Mouse (Mus musculus): ENCODE results near the gene Phf6. TPM values are rescaled to one million over a fixed set of nuclear protein-coding genes. Genes with fewer than 3 reads are reported as not detected.
A peak's percentile ranks its signal among the peaks of the same experiment; 100 is the strongest.

Gene Phf6
- total and polyA plus RNA-seq, 3 experiments, result 19.8 to 59.7 (median 29.4) TPM

DNA sequence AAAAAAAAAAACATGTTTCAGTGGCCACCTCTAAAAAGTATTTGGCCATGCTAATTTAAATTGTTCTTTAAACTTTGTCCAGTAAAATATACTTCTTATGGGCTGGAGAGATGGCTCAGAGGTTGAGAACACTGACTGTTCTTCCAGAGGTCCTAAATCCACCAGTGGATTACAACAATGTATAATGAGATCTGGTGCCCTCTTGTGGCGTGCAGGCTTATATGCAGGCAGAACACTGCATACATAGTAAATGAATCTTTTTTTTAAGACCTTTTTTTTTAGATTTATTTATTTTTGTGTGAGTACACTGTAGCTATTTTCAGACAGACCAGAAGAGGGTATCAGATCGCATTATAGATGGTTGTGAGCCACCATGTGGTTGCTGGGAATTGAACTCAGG, 37.6 kb downstream of the Phf6 start:
- dilution Hi-C loops (cut with MboI; ENCODE audit: extremely low pct_ligation_motif_present, extremely low pct_unique_long_range_greater_than_20kb, low sequenced_read_pairs), result no loop called here
- Histone ChIP-seq H3K36me3 (replicated peaks in 1 of 2; ENCODE audit: control insufficient read depth in 1 of 2, insufficient read depth in 1 of 2, low read length in 1 of 2) (peaks cover 15 to 58% of the 10 kb centered on the region in 2 experiments), H3K79me2 (replicated peaks; ENCODE audit: control insufficient read depth, extremely low read depth, insufficient read depth, poor library complexity, severe bottlenecking) (no peaks in the 10 kb centered on the region), H3K9me3 (replicated peaks; ENCODE audit: low read length) (no peaks in the 10 kb centered on the region), H3K4me2 (ENCODE audit: insufficient read depth, low read depth, poor library complexity, severe bottlenecking) (no peak overlapping the region), H3K4me3 (replicated peaks in 1 of 3; ENCODE audit: low read depth in 2 of 3, low read length in 2 of 3, poor library complexity in 1 of 3) (no peak overlapping the region), H3K9ac (ENCODE audit: insufficient read depth, low read depth) (no peak overlapping the region), H3K27me3 (replicated peaks) (no peaks in the 10 kb centered on the region), H3K4me1 (ENCODE audit: control insufficient read depth in 1 of 2, insufficient read depth in 2 of 2) (peaks cover 3 to 14% of the 10 kb centered on the region in 2 experiments; a peak in 2 of 4 replicates), H3K27ac (ENCODE audit: insufficient read depth, low read depth) (no peak overlapping the region)
- in situ Hi-C loops (cut with MboI; ENCODE audit: low pct_ligation_motif_present, low pct_unique_long_range_greater_than_20kb, low sequenced_read_pairs), result no loop called here
- TF ChIP-seq JUN (IDR thresholded peaks at IDR 0.05; ENCODE audit: insufficient read depth, low read depth, low read length), result no peak
- no peak for TF ChIP-seq SIN3A (IDR thresholded peaks at IDR 0.05; ENCODE audit: low read length)
- no peak for TF ChIP-seq BHLHE40 (IDR thresholded peaks at IDR 0.05; ENCODE audit: low read depth, low read length)
- no peak for TF ChIP-seq MAX (IDR thresholded peaks at IDR 0.05; ENCODE audit: low read length)
- TF ChIP-seq CTCF (conservative IDR thresholded peaks at IDR 0.05 in 1 of 2, IDR thresholded peaks at IDR 0.05 in 1 of 2; ENCODE audit: low read depth in 2 of 2, low read length in 2 of 2), result peak in 1 of 2 experiments; percentile 52; a peak in 2 of 4 replicates
- no peak for TF ChIP-seq MAFK (IDR thresholded peaks at IDR 0.05; ENCODE audit: insufficient replicate concordance, low read length)
- TF ChIP-seq ZMIZ1 (IDR thresholded peaks at IDR 0.05; ENCODE audit: low read depth, low read length), result no peak
- TF ChIP-seq MAZ (IDR thresholded peaks at IDR 0.05; ENCODE audit: low read depth, low read length), result no peak
- TF ChIP-seq POLR2AphosphoS2 (IDR thresholded peaks at IDR 0.05; ENCODE audit: low read depth, low read length), result no peak
- peak; percentile 53; the same call in 1 of the 2 replicates for TF ChIP-seq ZNF384 (IDR thresholded peaks at IDR 0.05; ENCODE audit: low read depth, low read length)
- no peak for TF ChIP-seq NELFE (IDR thresholded peaks at IDR 0.05; ENCODE audit: low read depth, low read length)
- TF ChIP-seq RAD21 (IDR thresholded peaks at IDR 0.05; ENCODE audit: low read depth, low read length), result no peak; the same call in none of the 2 replicates
- DNase-seq (ENCODE audit: extremely low read depth), result no peak

DNA sequence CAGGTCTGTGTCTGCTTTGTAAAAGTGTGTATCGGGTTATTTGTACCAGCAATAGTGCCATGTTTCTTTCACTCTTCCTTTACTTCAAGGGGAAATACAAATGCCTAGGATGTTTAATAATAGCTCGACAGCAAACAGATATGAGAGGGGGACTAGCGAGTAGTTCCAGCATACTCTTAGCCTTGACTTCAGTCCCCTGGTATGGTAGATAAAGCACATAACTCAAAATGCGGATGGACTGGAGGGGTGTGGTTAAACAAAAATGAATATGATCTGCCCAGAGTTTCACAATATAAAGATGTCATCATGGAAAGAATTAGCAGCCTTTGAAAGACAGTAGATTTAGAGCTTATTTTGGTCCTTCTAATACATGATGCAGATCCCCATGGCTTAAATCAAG, 44.9 kb downstream of the Phf6 start:
- TF ChIP-seq ZNF384 (IDR thresholded peaks at IDR 0.05; ENCODE audit: low read depth, low read length) (no peak), JUN (IDR thresholded peaks at IDR 0.05; ENCODE audit: insufficient read depth, low read depth, low read length) (no peak), SIN3A (IDR thresholded peaks at IDR 0.05; ENCODE audit: low read length) (no peak), USF1 (IDR thresholded peaks at IDR 0.05; ENCODE audit: low read depth, low read length) (no peak), PAX5 (IDR thresholded peaks at IDR 0.05; ENCODE audit: low read length) (no peak), POLR2A (IDR thresholded peaks at IDR 0.05; ENCODE audit: low read depth, low read length) (no peak), ZKSCAN1 (IDR thresholded peaks at IDR 0.05; ENCODE audit: borderline replicate concordance, low read depth, low read length) (no peak), BHLHE40 (IDR thresholded peaks at IDR 0.05; ENCODE audit: low read depth, low read length) (no peak), GABPA (IDR thresholded peaks at IDR 0.05; ENCODE audit: insufficient replicate concordance, low read depth, low read length) (no peak), KAT2A (IDR thresholded peaks at IDR 0.05; ENCODE audit: insufficient replicate concordance, low read length) (no peak), ETS1 (conservative IDR thresholded peaks at IDR 0.05; ENCODE audit: low read depth, low read length) (no peak), MYC (IDR thresholded peaks at IDR 0.05; ENCODE audit: low read depth, low read length) (no peak), NRF1 (IDR thresholded peaks at IDR 0.05; ENCODE audit: low read depth, low read length) (no peak), TCF12 (IDR thresholded peaks at IDR 0.05; ENCODE audit: low read depth, low read length) (no peak), ZMIZ1 (IDR thresholded peaks at IDR 0.05; ENCODE audit: low read depth, low read length) (no peak), RAD21 (IDR thresholded peaks at IDR 0.05; ENCODE audit: low read depth, low read length) (no peak), MEF2A (IDR thresholded peaks at IDR 0.05; ENCODE audit: borderline replicate concordance, low read depth, low read length) (no peak), IRF4 (IDR thresholded peaks at IDR 0.05; ENCODE audit: low read depth, low read length) (no peak), ZC3H11A (IDR thresholded peaks at IDR 0.05; ENCODE audit: low read depth, low read length) (no peak), RCOR1 (conservative IDR thresholded peaks at IDR 0.05; ENCODE audit: low read depth, low read length) (no peak)
- dilution Hi-C loops (cut with MboI; ENCODE audit: extremely low pct_ligation_motif_present, extremely low pct_unique_long_range_greater_than_20kb, low sequenced_read_pairs), result no loop called here

More for the DNA sequence above, 44.9 kb downstream of the Phf6 start:
- Histone ChIP-seq H3K4me1 (ENCODE audit: control insufficient read depth in 1 of 2, insufficient read depth in 2 of 2) (peaks cover 0 to 17% of the 10 kb centered on the region in 2 experiments; a peak in 1 of 4 replicates), H3K9me3 (replicated peaks; ENCODE audit: low read length) (no peaks in the 10 kb centered on the region), H3K79me2 (replicated peaks; ENCODE audit: control insufficient read depth, extremely low read depth, insufficient read depth, poor library complexity, severe bottlenecking) (no peaks in the 10 kb centered on the region), H3K27me3 (replicated peaks) (no peaks in the 10 kb centered on the region), H3K36me3 (replicated peaks in 1 of 2; ENCODE audit: control insufficient read depth in 1 of 2, insufficient read depth in 1 of 2, low read length in 1 of 2) (peaks cover 2 to 28% of the 10 kb centered on the region in 2 experiments), H3K9ac (ENCODE audit: insufficient read depth, low read depth) (no peak overlapping the region), H3K4me3 (replicated peaks in 1 of 3; ENCODE audit: low read depth in 2 of 3, low read length in 2 of 3, poor library complexity in 1 of 3) (no peak overlapping the region), H3K27ac (ENCODE audit: insufficient read depth, low read depth) (no peak overlapping the region), H3K4me2 (ENCODE audit: insufficient read depth, low read depth, poor library complexity, severe bottlenecking) (no peak overlapping the region)
- no peak for DNase-seq (ENCODE audit: extremely low read depth)
- in situ Hi-C loops (cut with MboI; ENCODE audit: low pct_ligation_motif_present, low pct_unique_long_range_greater_than_20kb, low sequenced_read_pairs), result no loop called here
